Mouse (Mus musculus) lung, postnatal 10 days (tissue): ENCODE results near the gene Ntm.

Experiments used
- DNase-seq: peaks from one replicate; pipeline ENCODE4 v3.0.0; 2021

The Ntm gene

DNA sequence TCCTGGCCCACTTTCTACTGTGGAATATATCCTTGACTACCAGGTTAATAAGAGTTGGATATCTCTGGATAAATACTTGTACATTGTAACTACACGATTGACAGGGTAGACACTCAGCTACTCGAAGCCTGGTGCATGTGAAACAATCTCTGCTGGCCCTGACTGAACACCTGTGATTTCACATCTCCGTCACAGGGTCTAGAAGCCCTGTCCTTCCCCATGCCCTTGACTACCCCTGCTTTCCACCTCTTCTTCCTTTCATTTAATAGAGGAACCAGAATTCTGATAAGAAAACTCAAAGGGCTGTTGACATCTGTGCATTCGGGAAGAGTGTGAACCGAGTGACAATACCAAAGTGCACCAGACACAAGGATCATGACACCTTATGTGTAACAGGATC, 566.8 kb downstream of the Ntm start:
- DNase-seq, result no peak

DNA sequence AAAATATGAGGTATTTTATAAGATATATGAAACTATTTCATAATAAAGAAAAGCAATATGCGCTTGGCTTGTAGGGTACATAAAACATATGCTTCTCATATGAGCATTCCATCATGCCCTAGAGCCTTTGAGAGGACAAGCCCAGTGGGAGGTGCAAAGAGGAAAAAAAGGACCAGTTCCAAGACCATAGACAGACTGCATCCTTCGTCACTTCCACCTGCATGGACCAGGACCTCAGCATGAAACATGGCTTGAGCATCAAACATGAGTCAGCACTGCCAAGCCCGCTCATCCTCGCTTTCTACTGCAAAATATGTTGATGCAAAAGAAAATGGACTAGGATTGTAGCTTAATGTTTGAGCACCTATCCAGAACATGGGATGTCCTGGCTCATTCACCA, 569.8 kb downstream of the Ntm start:
- DNase-seq, result no peak

DNA sequence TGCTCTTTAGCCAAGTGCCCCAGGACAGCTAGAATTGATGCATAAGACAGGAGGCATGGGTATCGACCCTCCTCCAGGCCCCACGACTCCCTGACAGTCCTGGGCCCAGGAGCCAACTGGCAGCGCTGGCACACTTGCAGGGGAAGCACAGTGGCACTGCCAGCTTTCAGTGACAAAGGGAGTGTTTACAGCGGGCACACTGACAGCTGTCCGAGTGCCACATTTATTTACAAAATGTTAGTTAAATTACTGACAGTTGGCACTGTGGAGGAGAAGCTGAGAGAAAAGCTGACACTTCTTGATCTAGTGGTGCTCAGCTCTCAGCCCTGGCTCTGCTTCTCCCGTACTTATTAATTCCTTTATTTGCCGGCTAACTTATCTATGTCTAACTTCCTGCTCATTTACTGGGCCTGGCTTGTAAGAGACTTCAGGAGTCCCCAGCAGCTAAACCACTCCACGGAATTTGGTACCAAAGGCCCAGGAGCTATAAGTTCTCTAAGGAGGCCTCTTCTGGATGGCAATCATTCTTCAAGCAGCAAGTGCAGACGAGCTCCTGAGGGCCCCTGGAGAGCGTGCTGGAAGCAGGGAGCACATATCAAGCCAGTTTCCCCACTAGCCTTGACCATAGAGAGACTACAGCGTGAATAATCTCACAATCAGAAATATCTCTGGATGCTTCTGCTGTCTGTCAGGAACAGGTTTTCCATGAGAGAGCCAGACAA, 572.0 kb downstream of the Ntm start:
- DNase-seq, result no peak

DNA sequence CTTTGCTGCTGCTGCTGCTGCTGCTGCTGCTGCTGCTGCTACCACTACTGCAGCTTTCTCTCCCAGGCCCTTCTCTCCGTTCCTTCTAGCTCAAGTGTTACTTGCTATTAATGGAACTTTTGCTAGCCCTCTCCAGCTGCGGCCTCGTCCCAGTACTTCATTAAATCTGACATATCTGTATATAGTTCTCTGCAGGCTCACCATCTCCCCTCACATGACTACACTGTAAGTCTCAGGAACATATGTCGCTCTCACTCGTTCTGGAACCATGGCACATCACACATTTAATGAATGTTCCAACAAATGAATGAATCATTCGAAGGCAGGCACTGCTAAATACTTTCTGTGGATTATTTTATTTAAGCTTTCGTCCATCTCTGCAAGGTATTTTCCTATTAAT, 573.7 kb downstream of the Ntm start:
- DNase-seq, result peak; percentile 36

DNA sequence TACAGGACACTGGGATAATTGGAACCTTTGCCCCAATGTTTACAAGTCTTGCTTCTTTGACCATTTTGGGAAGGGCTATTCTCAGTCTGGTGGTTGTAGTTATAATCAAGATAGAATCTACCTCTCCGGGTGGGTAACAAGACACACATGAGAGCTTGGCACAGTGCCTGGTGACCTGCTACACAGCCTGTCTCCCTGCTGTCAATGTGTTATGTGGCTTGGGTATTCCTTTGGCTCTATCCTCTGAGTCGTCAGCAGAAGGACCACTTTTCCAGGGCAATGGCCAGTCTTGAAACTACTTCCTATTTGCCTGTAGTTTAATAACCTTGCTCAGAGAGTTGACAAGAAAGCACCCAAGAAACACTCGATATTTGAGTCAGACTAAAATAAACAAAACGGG, 575.8 kb downstream of the Ntm start:
- no peak for DNase-seq

DNA sequence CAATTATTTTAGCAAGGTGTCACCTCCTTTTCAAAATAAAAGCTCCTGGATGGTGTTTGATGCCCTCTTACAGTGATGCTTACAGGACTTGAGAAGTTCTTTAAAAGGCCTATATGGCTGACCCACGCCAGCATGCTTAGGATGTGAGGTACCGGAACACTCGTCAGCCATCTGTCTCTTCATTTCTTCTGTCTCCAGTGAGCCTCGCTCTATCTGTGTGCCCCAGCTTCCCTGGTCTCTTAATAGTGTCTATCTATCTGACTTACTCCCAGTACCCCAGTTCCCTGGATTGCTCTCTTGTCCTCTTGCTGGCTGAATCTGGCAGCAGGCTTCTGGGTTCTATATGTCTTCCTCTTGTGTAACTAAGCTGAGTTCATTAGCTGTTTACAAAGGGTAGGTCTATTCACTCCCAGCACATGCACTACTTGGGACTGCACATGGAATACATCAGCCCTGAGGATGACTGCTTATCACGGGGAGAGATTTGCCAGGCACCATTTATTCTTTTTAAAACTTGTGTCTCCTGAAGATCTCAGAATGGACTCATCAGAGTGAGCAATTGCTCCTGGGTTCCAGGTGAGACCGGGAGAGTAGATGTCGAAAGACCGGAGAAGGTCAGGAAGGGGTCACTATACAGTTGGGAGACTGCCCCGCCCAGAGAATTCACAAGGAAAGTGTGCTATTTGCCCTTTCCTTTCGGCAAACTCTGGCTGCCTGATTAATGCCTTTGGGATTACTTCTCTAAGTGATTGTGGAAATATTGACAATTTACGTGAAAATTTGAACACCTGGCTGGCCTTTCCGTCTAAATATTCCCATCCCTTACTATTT, 585.6 kb downstream of the Ntm start:
- DNase-seq, result no peak

DNA sequence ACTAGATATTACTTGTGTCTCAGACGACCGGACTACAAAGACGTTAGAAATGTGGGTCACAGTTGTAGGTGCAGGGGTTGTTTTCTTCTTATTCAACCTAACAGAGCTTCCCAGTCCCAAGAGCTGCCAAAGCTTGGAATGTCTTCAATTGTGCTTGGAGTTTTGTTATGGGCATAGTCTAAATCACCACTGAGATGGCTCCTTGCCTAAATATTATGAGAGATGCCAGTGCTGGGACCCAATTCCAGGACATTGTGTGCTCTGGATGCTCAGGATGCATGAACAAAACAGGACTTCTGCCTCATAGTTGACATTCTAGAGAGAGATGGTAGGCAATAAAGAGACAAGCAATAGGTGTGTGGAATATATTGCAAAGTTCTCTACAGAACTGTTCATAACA, 591.6 kb downstream of the Ntm start:
- no peak for DNase-seq

DNA sequence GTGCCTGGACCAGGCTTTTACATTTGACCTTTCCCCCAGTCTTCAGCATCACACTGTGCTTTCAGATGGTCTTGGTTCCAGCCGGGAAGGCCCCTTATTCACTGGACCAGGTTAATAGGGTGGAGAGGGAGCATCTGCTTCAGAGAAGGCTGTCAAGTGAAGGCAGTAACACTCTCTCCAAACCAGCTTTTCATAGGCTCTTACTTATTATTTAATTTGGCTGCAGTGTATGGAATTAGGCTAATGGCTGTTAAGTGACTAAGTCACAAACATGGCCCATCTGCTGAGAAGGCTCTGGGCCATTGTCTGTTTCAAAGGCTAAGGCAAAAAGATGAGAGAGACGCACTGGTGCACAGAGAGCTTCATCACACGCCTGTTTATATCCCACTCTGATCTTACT, 593.3 kb downstream of the Ntm start:
- no peak for DNase-seq

DNA sequence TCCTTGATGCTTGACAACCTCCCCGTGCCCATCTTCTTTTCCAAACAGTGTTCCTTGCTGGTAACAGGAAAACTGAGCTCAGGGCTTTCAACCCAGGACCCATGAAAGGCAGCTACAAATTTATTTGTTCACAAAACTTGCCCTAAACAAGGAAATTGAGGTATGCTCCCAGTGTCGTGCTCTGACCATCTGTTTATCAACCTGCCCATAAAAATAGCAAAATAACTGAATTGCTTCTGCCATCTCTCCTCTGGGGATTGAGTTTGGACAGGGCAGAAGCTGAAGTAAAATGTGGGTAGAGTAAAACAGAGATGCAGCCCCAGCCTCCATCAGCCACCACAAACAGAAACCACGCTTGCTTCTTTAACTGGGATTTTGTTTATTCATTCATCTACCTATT, 594.6 kb downstream of the Ntm start:
- DNase-seq, result no peak

DNA sequence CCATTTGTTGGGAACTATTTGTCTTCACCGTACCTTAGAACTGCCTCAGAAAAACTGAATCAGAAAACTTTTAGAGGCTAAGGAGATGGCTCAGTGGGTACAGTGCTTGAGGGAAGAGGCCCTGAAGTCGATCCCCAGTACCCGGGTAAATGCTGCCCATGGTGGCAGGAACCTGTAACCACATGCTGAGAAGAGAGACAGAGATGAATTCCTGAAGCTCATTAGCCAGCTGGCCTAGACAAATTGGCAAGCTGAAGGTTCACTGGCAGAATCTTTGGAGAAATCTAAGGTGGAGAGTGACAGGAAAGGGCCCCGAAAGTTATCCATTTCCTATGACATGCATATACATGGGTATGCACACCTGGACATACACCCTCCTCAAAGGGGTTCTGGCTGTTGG, 605.1 kb downstream of the Ntm start:
- no peak for DNase-seq

DNA sequence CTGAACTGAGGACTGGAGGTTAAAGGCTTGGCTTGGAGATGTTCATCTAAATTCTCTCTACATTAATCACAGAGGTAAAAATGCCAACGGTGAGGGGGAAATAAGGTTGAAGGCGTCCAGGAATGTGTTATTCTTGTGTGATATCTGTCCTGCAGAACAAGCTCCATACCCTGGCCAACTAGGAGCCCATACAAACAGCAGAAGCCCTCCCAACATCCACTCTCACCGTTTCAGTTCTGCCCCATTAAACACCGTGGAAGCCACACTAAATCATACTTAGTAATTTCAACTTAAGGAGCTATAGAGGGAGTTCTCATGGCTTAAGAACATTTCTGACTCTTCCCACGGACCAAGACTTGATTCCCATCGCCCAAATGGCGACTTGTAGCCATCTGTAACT, 620.6 kb downstream of the Ntm start:
- DNase-seq, result no peak

DNA sequence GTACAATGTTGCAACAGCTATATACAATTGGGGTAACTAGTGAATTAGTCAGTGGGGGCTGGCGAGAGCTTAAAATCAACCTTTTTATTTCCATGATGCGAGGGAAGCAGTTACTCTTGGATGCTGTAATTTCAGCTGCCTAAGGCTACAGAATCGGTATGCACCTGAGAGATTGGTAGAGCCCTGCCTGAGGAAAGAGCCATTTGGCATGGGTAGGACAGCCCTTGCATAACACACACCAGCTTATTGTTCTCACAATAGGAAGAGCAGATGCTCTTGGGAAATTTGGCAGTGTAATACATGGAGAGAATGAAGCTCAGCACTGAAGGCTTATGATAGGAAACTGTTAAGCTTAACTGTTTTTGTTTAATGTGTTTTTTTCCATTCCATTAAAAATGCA, 621.6 kb downstream of the Ntm start:
- no peak for DNase-seq

DNA sequence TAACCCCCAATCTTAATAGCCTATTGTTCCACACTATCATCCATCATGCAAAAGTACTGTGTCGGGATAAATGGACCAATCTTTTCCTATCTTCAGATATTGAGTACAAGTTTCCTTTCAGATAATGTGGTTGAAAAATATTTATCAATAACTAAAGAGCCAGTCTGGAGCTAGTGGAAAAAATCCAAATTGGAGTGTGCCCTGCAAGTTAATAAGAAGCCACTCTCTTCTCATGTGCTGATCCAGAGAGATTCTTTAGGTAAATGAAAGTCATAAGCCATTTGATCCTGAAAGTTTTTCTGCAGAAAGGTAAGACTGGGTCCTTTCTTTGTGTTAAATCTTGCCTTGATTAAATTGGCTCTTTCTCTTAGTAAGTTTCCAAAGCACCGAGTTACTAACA, 627.3 kb downstream of the Ntm start:
- DNase-seq, result no peak

DNA sequence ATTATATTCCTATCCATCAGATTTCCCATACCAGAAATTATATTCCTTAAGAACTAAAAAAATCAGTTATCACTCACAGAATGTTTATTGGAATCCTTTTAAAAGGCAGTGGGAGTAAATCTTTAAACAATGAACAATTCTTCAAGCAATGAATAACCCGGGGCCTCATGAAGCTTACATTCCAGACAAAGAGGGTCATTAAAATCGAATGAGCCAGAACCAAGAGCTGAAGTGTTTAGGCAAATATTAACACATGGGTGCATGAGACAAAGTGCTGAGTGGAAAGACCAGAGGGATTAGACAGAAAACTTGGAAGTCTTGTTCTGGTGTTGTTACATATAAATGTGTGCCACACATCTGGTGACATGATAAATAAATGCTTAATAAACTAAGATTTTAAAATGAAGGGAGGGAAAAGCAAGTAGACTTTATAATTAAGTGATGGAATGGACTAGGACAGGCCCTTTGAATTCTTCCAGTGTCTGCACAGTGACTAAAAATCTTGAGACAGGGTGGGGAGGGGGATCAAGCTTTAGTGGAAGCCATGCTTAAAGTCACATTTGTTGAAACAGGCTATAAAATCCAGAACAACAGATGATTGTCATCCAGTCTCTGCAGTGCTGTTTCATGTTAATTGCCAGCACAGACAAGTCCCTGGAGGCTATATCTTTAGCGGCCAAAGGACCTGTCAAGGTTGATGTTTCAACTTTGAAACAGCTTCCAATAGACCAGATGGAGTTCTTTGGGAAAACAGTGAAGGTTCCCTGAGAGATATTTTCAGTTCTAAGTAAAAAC, 630.4 kb downstream of the Ntm start:
- peak; percentile 11 for DNase-seq

DNA sequence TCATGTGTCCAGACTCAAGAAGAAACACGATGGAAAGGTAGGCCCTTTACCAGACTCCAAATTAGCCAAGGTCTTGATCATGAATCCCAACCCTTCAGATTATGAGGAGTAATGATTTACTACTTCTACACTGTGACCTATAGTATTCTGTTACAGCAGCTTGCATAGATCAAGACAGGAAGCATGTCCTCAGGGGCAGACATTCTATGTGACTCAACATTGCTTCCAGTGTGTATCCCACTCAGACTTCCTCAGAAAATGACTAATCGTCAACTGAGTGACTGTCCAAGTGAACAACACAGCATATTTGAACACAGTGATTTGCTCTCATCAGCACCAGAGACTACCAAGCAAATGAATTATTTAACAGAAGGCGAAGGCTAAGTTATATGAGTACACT, 632.5 kb downstream of the Ntm start:
- no peak for DNase-seq

DNA sequence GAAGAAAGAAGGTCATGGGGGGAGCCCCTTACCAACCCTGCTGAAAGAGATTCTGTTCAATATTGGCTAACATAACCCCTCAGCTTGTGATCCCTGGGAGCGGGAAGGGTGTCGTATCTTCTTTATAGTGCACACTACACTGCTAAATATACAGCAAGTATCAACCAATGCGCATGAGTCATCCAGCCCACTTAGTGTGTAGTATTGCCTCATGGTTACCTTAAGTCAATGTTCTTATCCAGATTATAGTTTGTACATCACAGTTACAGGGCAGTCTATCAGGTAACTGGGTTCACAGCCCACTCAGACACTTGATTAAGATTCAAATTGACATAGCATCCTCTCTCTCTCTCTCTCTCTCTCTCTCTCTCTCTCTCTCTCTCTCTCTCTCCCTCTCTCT, 636.7 kb downstream of the Ntm start:
- DNase-seq, result no peak

DNA sequence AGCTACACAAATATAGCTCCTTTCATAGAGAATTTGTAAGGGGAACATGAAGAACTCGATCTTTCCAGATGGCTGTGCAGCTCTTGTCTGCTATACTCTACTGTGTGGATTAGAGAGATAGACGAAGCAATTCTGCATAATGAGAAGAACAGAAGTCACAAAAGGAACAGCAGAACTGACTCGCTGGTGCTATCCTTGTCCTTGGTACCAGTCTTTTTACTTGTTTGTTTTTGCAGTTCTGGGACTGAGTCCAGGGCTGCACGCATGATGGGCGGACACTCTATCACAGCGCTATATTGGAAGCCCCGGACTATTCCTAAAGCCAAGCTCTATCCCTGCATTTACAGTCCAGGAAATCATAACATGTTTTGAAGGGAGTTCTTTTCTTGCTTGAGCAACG, 637.8 kb downstream of the Ntm start:
- no peak for DNase-seq

DNA sequence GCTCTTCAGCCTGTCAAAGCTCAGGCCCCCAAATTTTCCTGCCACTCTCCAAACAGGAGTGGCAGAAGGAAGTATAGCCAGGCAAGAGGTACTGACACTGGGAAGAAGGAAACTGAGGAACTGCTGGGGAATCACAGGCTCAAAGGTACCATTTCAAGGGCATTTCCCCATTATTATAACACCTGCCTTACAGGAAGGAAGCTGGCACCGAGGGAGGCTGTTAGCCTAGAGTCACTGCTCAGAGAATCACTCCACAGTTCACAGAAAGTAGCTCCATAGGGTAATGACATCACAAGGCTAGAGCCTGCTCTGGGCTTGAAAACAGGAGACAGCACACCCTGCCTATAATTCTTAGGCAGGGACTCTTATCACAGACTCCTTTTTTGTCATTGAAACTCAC, 643.7 kb downstream of the Ntm start:
- DNase-seq, result no peak

DNA sequence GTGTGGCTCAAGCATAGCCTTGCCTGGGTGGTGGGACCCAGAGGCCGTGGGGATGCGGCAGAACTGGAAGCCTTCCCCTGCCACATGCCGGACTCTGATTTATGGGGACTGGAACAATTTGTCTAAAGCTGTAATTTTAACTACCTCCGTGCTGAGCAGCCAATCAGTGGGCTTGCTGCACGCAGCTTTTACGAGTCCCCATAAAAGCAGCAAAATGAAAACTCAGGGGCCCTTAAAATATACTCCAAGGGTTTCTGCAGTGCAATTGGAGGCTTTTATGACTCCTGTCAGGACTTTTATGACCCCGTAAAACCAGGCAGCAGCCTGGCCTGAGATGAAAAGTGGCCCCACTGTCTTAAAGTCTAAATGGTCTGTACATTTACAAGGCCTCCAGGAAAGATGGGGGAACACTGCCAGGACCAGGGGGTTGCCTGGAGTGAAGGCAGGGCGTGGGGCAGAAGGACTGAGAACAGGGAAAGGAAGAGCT, 644.2 kb downstream of the Ntm start:
- DNase-seq, result no peak

DNA sequence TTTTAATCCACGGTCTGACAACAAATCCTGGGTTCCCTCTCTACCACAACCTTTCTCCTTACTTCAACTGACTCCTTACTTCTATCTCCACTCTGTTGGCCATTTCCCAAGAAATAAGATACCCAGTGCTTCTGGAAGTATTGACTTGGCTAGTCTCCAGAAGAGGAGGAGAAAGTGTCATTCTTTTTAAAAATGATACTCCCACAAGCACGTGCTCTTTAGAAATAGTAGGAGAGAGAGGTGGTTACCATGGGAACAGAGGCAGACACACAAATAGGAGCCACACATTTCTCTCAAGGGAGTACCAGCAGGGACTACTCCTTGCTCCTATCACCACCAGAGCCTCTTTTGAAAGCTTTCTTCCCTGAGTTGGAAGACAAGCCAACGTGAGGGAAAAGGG, 645.3 kb downstream of the Ntm start:
- DNase-seq, result no peak

DNA sequence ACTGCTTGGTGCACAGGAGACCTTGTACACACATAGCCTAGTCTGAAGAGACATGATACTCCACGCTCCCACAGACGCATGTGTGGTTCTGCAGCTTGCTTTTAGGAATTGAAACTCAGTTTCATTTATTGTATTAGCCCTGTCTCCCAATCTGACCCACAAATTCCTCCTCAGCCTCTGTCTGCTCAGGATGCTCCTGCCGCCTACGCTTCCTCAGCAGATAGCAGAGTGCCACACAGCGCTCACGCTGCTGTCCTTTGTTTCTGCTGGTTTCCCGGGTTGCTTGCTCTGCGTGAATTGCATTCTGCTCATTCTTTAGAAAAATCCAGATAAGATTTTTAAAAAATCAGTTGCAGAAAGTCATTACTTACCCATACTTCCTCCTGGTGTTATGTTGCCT, 647.1 kb downstream of the Ntm start:
- DNase-seq, result no peak

DNA sequence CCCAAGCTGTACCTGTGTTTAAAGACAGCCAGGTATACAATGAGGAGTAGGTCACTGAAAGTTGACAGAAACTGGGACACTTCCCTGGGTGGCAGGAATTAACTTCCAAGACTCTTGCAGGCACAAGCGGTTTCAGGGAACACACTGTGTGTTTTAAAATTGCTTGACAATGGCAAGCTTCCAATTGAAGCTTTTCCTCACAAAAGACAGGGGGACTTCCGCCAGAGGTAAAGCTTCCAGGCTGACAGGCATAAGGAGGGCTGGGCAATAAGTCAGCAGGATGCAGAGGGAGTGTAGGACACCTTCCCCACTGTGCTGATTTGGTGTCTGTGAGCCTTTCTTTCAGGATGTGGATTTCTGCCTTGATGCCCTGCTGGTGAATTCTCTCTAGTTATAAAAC, 656.0 kb downstream of the Ntm start:
- DNase-seq, result no peak

DNA sequence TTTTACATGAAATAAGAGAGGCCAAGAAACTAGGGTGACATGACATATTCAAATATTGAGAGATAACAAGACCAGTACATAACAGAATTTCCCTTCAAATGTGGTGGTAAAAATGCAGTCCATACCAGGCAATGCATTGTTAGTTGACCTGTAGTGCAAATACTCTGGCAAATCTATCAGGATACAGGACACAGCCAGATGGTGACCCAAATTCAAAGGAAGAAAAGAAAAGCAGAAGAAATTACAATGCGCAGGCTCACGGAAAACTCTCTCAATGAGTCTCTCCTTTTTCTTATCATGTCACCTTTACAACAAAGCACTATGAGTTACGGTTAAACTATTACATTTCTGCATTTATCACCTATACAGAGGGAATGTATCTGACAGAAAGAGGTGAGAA, 664.6 kb downstream of the Ntm start:
- DNase-seq, result no peak

DNA sequence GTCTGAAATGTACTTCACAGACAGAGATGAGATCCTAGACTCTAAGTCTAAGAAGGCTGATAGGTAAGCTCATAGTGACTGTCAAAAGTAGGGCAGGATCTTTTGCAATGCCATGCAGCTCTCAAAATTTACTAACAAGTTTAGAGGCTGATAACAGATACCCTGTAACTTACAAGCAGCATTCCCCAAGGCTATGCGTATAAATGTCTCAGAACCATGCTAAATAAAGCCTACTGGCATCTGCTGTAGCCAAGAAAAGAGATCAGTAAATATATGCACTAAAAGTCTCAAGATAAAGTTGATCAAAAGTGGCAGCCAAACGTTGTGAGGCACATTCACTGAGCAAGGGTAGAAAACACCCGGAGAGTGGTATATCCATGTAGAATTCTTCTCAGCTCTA, 666.2 kb downstream of the Ntm start:
- DNase-seq, result no peak
